Comparison of ENCODE assay signal across 13 mouse cellular contexts in genomic region chr13:54277406-54277805, GRCm38 (mm10).
"Had no signal": no experiment of that assay in that cellular context is flagged by ENCODE, and none has a peak within 500 bp of the region (broad histone marks: within the 10 kb centered on the region; RNA-seq: fewer than 3 reads in every experiment).

No protein-coding gene starts in this region.

- DNase-seq: kidney, adult 18-20 months; kidney, postnatal 14 days; lung, adult 2 months; lung, postnatal 36 days; midbrain, embryonic 14.5 days; thymus, postnatal 4 days had no signal

- H3K27ac ChIP-seq: intestine, embryonic 15.5 days; kidney, embryonic 15.5 days; limb, embryonic 10.5 days; liver, embryonic 15.5 days; neural tube, embryonic 12.5 days had no signal

- H3K4me2 ChIP-seq: intestine, embryonic 15.5 days; kidney, embryonic 15.5 days; liver, embryonic 11.5 days; liver, embryonic 15.5 days; neural tube, embryonic 12.5 days had no signal

- H3K4me1 ChIP-seq: liver, embryonic 15.5 days had no signal

- H3K9ac ChIP-seq: intestine, embryonic 15.5 days; kidney, embryonic 15.5 days; liver, embryonic 15.5 days; neural tube, embryonic 12.5 days had no signal

- H3K36me3 ChIP-seq: intestine, embryonic 15.5 days; kidney, embryonic 15.5 days; limb, embryonic 10.5 days; liver, embryonic 15.5 days; neural tube, embryonic 12.5 days had no signal

- H3K4me3 ChIP-seq: intestine, embryonic 15.5 days; kidney, embryonic 15.5 days; limb, embryonic 10.5 days; liver, embryonic 15.5 days; neural tube, embryonic 12.5 days had no signal

- H3K9me3 ChIP-seq: intestine, embryonic 15.5 days; kidney, embryonic 15.5 days; limb, embryonic 10.5 days; liver, embryonic 15.5 days; neural tube, embryonic 12.5 days had no signal

- ATAC-seq: intestine, embryonic 15.5 days; lung, postnatal 0 days had no signal
